Mouse (Mus musculus) neural tube, embryonic 14.5 days (tissue): ENCODE results near the gene 1110059E24Rik. TPM values are rescaled to one million over a fixed set of nuclear protein-coding genes. Genes with fewer than 3 reads are reported as not detected.

Source experiments
- ATAC-seq: fragments of 200-750 bp; cut with Nextera tagmentation; 2 replicates; pipeline ENCODE4 v1.8.0; 2017; ENCODE audit warnings: low read depth, mild to moderate bottlenecking, moderate TSS enrichment, moderate library complexity
- H3K27ac ChIP-seq: fragments of 300-500 bp; sonication (generic); 2 replicates; pipeline ENCODE4 v1.5.1; 2014; ENCODE audit warnings: low read depth, mild to moderate bottlenecking, control low read depth, low read length, moderate library complexity, mixed read lengths
- H3K27me3 ChIP-seq: fragments of 300-500 bp; sonication (generic); 2 replicates; pipeline ENCODE4 v1.6.1; 2014; ENCODE audit warnings: low read length; ENCODE audit not compliant: control insufficient read depth, insufficient read depth
- H3K36me3 ChIP-seq: fragments of 300-500 bp; sonication (generic); 2 replicates; pipeline ENCODE4 v1.6.1; 2014; ENCODE audit warnings: low read length, mixed read lengths; ENCODE audit not compliant: control insufficient read depth, insufficient read depth
- H3K4me1 ChIP-seq: fragments of 300-500 bp; sonication (generic); 2 replicates; pipeline ENCODE4 v1.6.1; 2014; ENCODE audit warnings: low read length; ENCODE audit not compliant: control insufficient read depth, insufficient read depth
- H3K4me2 ChIP-seq: fragments of 300-500 bp; sonication (generic); 2 replicates; pipeline ENCODE4 v1.6.1; 2014; ENCODE audit warnings: mild to moderate bottlenecking, low read depth, low read length, control low read depth
- H3K4me3 ChIP-seq: fragments of 300-500 bp; sonication (generic); 2 replicates; pipeline ENCODE4 v1.5.1; 2014; ENCODE audit warnings: low read depth, low read length, control low read depth, mixed read lengths
- H3K9ac ChIP-seq: fragments of 300-500 bp; sonication (generic); replicated peaks from 2 replicates; pipeline ENCODE4 v1.6.1; 2014; ENCODE audit warnings: low read depth, mild to moderate bottlenecking, control low read depth, low read length, mixed read lengths
- H3K9me3 ChIP-seq: fragments of 300-500 bp; sonication (generic); 2 replicates; pipeline ENCODE4 v1.6.1; 2016; ENCODE audit warnings: low read length; ENCODE audit not compliant: control insufficient read depth
- WGBS: fragments of 180-500 bp; shearing (Covaris S2); extraction: QIAGEN DNeasy Blood & Tissue Kit; methylation state at CpG from one replicate; pipeline ENCODE4 v1.1.7; 2014; 5-methylcytosine and 5-hydroxymethylcytosine counted together
- polyA plus RNA-seq: library from polyadenylated mRNA; unstranded; fragments of >200 nt; fragmentation: Nextera tagmentation; extraction: Ambion mirVana; gene quantifications from 2 replicates; pipeline ENCODE4 v1.2.1, GENCODE M21; 2014

Gene 1110059E24Rik
- polyA plus RNA-seq, 1 experiment from 2014 or later: 64.9 TPM

GRCm38 (mm10) chr19:21551921-21552536 lies 100.7 kb downstream of the 1110059E24Rik start:
- no peak overlapping the region for H3K9ac ChIP-seq
- no peak overlapping the region for H3K27ac ChIP-seq
- no peaks in the 10 kb centered on the region for H3K4me1 ChIP-seq
- H3K9me3 ChIP-seq: no peaks in the 10 kb centered on the region
- no peak for ATAC-seq
- H3K4me2 ChIP-seq: no peak overlapping the region
- no peak overlapping the region for H3K4me3 ChIP-seq
- no peaks in the 10 kb centered on the region for H3K36me3 ChIP-seq
- no peaks in the 10 kb centered on the region for H3K27me3 ChIP-seq
- 77% methylated on average over 5 of the region's 5 CpGs for WGBS

GRCm38 (mm10) chr19:21549713-21550112 lies 103.1 kb downstream of the 1110059E24Rik start:
- Histone ChIP-seq H3K4me3 (no peak overlapping the region), H3K27me3 (no peaks in the 10 kb centered on the region), H3K4me2 (no peak overlapping the region), H3K9ac (no peak overlapping the region), H3K9me3 (no peaks in the 10 kb centered on the region), H3K27ac (no peak overlapping the region), H3K4me1 (no peaks in the 10 kb centered on the region), H3K36me3 (no peaks in the 10 kb centered on the region)
- no peak for ATAC-seq
- 91% methylated on average over 3 of the region's 3 CpGs for WGBS

DNA sequence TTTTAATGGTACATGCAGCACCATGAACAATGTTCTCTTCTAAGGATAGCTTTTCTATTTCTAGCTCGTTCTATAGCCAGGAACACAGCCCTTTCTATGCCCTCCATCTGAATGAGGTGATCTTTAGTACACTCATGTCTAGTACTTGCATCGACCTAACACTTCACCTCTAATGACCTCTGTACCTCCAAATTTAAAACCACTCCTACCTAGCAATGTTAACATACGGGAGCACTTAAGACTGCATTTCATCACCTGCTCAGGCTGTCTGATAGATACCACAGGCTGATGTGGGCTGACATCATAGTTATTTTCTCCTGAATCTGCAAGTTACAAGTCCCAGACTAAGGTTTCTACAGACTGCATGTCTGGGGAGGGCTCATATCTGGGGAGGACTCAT lies 103.8 kb downstream of the 1110059E24Rik start:
- Histone ChIP-seq H3K27me3 (no peaks in the 10 kb centered on the region), H3K27ac (no peak overlapping the region), H3K36me3 (no peaks in the 10 kb centered on the region), H3K4me3 (no peak overlapping the region), H3K4me1 (no peaks in the 10 kb centered on the region), H3K4me2 (no peak overlapping the region), H3K9me3 (no peaks in the 10 kb centered on the region), H3K9ac (no peak overlapping the region)
- WGBS: 90% methylated on average over 3 of the region's 3 CpGs
- no peak for ATAC-seq

GRCm38 (mm10) chr19:21537125-21537524 lies 115.7 kb downstream of the 1110059E24Rik start:
- H3K9me3 ChIP-seq: no peaks in the 10 kb centered on the region
- H3K4me3 ChIP-seq: no peak overlapping the region
- no peaks in the 10 kb centered on the region for H3K4me1 ChIP-seq
- no peak overlapping the region for H3K4me2 ChIP-seq
- 86% methylated on average over 3 of the region's 3 CpGs for WGBS
- no peaks in the 10 kb centered on the region for H3K36me3 ChIP-seq
- no peaks in the 10 kb centered on the region for H3K27me3 ChIP-seq
- no peak for ATAC-seq
- no peak overlapping the region for H3K9ac ChIP-seq
- H3K27ac ChIP-seq: no peak overlapping the region

Other genes with a start within 250 kb of the 1110059E24Rik start
- 0.60 and 0.91 TPM in 2 replicates for gene Gda, start 179.5 kb downstream of the 1110059E24Rik start, polyA plus RNA-seq
- gene Abhd17b, start 209 bp upstream of the 1110059E24Rik start, polyA plus RNA-seq: 56.0 and 61.7 TPM in 2 replicates
- gene Cemip2, start 125.4 kb upstream of the 1110059E24Rik start, polyA plus RNA-seq: 21.1 and 31.0 TPM in 2 replicates